Mouse (Mus musculus) midbrain, embryonic 15.5 days (tissue): ENCODE data around the gene Ston2. TPM values are rescaled to one million over a fixed set of nuclear protein-coding genes. Genes with fewer than 3 reads are reported as not detected.
A peak's percentile ranks its signal among the peaks of the same experiment; 100 is the strongest.

Source experiments
- ATAC-seq: fragments of 200-750 bp; cut with Nextera tagmentation; replicated peaks from 2 replicates; pipeline ENCODE4 v1.8.0; 2017; ENCODE audit warnings: moderate TSS enrichment
- H3K27ac ChIP-seq: fragments of 300-500 bp; sonication (generic); 2 replicates; pipeline ENCODE4 v1.5.1; 2015; ENCODE audit warnings: mild to moderate bottlenecking, inconsistent platforms
- H3K27me3 ChIP-seq: fragments of 300-500 bp; sonication (generic); replicated peaks from 2 replicates; pipeline ENCODE4 v1.6.1; 2015; ENCODE audit warnings: inconsistent platforms
- H3K36me3 ChIP-seq: fragments of 300-500 bp; sonication (generic); replicated peaks from 2 replicates; pipeline ENCODE4 v1.6.1; 2015; ENCODE audit warnings: inconsistent platforms
- H3K4me1 ChIP-seq: fragments of 300-500 bp; sonication (generic); 2 replicates; pipeline ENCODE4 v1.6.1; 2015; ENCODE audit warnings: inconsistent platforms
- H3K4me2 ChIP-seq: fragments of 300-500 bp; sonication (generic); 2 replicates; pipeline ENCODE4 v1.6.1; 2015; ENCODE audit warnings: inconsistent platforms, mild to moderate bottlenecking, moderate library complexity
- H3K4me3 ChIP-seq: fragments of 300-500 bp; sonication (generic); 2 replicates; pipeline ENCODE4 v1.5.1; 2015; ENCODE audit warnings: mild to moderate bottlenecking, inconsistent platforms
- H3K9ac ChIP-seq: fragments of 300-500 bp; sonication (generic); 2 replicates; pipeline ENCODE4 v1.6.1; 2015; ENCODE audit warnings: mild to moderate bottlenecking, inconsistent platforms
- H3K9me3 ChIP-seq: fragments of 300-500 bp; sonication (generic); 2 replicates; pipeline ENCODE4 v1.6.1; 2016; ENCODE audit warnings: inconsistent platforms
- WGBS: fragments of 180-500 bp; shearing (Covaris S2); methylation state at CpG from one replicate; pipeline ENCODE4 v1.1.7; 2015; ENCODE audit warnings: mixed read lengths; 5-methylcytosine and 5-hydroxymethylcytosine counted together
- polyA plus RNA-seq: library from polyadenylated mRNA; unstranded; fragments of >200 nt; fragmentation: Nextera tagmentation; extraction: Ambion mirVana; gene quantifications from 2 replicates; pipeline ENCODE4 v1.2.1, GENCODE M21; 2015

Gene Ston2
- polyA plus RNA-seq, 1 experiment from 2014 or later, result 5.5 TPM

GRCm38 (mm10) chr12:91738381-91738780 is 49.8 kb downstream of the Ston2 start:
- Histone ChIP-seq H3K4me3 (no peak overlapping the region), H3K27ac (no peak overlapping the region), H3K36me3 (no peaks in the 10 kb centered on the region), H3K27me3 (no peaks in the 10 kb centered on the region), H3K4me2 (no peak overlapping the region), H3K9me3 (no peaks in the 10 kb centered on the region), H3K4me1 (no peaks in the 10 kb centered on the region), H3K9ac (no peak overlapping the region)
- no peak for ATAC-seq
- WGBS, result 93% methylated on average over 4 of the region's 4 CpGs

DNA sequence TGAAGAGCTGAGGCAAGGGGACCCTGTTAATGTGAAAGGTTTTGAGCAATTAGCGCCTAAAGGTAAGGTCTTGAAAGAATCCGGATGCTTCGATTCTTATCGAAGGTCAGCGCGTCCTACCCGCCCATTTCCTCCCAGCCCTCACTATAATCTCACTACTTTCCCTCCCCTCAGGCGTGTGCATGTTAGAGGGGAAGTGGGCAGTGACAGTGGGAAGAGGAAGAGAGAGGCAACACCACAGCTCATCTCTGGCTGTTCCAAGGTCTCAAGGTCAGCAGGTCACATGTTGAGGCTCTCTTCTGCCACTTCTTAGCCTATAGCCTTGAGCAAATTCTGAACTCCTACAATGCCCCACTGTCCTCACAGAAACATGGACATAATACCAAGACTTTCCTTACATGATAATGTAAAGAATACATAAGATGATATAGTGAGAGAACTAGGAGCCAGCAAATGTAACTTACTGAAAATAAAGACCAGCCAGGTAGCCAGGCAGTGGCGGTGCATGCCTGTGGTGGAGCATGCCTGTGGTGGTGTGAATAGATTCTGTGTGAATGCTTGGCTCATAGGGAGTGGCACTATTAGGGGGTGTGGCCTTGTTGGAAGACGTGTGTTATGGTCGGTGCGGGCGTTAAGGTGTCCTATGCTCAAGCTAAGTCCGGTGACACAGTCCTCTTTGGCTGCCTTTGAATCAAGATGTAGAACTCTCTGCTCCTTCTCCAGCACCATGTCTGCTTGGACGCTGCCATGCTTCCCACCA is 51.8 kb downstream of the Ston2 start:
- Histone ChIP-seq H3K4me2 (no peak overlapping the region), H3K27me3 (no peaks in the 10 kb centered on the region), H3K27ac (no peak overlapping the region), H3K9me3 (no peaks in the 10 kb centered on the region), H3K36me3 (no peaks in the 10 kb centered on the region), H3K4me1 (no peaks in the 10 kb centered on the region), H3K9ac (no peak overlapping the region), H3K4me3 (no peak overlapping the region)
- 93% methylated on average over 15 of the region's 15 CpGs for WGBS
- no peak for ATAC-seq

DNA sequence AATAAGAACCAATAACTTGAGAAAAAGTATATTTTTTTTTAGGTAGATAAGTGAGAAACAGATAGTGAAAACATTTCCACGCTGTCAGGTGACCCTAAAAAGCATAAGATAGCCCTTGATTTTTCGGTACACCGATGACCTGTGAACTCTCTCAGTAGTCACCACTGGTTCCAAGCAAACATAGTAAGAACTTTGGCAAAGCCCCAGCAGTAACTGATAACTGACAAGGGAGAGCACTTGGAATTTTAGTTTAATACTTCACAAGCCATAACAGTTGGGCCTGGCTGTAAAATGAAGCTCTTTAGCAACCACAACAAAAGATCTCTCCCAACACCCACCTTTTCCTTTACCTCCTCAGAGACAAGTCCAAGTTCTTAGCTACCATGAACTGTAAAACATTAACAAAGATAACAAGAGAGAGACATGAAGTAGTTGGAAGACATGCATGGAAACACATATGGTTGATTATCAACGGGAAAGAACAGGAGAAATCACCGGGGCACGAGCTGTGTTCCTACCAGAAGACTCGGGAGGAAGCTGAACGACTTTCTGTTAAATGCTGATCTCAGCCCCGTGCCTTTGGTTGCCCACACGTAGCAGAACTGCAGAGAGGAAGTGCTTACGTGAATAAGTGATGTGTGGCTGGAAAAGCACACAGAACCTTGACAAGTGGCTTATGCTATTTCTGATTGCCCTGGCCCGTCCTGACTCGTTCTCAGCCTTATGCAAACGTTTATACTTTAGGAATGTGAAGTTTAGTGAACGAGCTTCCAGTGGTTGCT is 53.8 kb downstream of the Ston2 start:
- 88% methylated on average over 15 of the region's 15 CpGs for WGBS
- Histone ChIP-seq H3K9ac (no peak overlapping the region), H3K27ac (no peak overlapping the region)

GRCm38 (mm10) chr12:91732729-91733448 is 55.3 kb downstream of the Ston2 start:
- Histone ChIP-seq H3K27me3 (no peaks in the 10 kb centered on the region), H3K27ac (no peak overlapping the region), H3K4me1 (no peaks in the 10 kb centered on the region), H3K9me3 (no peaks in the 10 kb centered on the region), H3K36me3 (no peaks in the 10 kb centered on the region), H3K4me3 (no peak overlapping the region), H3K4me2 (no peak overlapping the region), H3K9ac (no peak overlapping the region)
- peak; percentile 78 for ATAC-seq
- WGBS, result 72% methylated on average over 6 of the region's 6 CpGs

More for the DNA sequence above, 53.8 kb downstream of the Ston2 start:
- no peak for ATAC-seq
- H3K27me3 ChIP-seq, result no peaks in the 10 kb centered on the region
- H3K36me3 ChIP-seq, result no peaks in the 10 kb centered on the region
- H3K4me3 ChIP-seq, result no peak overlapping the region
- H3K4me1 ChIP-seq, result no peaks in the 10 kb centered on the region
- no peak overlapping the region for H3K4me2 ChIP-seq
- no peaks in the 10 kb centered on the region for H3K9me3 ChIP-seq

- no peaks in the 10 kb centered on the region for H3K9me3 ChIP-seq
- no peak overlapping the region for H3K9ac ChIP-seq
- WGBS, result 85% methylated on average over 7 of the region's 7 CpGs
- no peaks in the 10 kb centered on the region for H3K4me1 ChIP-seq
- H3K27ac ChIP-seq, result no peak overlapping the region
- H3K27me3 ChIP-seq, result no peaks in the 10 kb centered on the region
- no peak for ATAC-seq
- H3K4me2 ChIP-seq, result no peak overlapping the region
- H3K36me3 ChIP-seq, result no peaks in the 10 kb centered on the region
- no peak overlapping the region for H3K4me3 ChIP-seq
These were observed 62.0 kb downstream of the Ston2 start for GRCm38 (mm10) chr12:91726202-91726601.

DNA sequence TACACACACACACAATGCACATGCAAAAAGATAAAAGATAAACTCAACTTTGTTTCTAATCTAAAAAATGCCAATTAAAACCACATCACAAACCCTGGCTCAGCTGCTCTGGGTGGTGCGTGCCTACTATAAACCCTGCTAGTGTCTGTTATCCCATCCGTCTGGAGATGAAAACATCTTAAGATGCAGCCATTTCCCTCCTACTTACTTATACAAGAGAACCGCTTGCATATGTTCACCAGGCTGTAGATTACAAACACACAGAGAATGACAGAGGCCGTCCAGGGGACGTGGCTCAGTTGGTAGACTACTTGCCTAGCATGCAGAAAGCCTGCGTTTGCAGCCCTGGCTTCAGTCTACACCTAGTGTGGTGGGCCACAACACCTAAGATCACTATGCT is 64.3 kb downstream of the Ston2 start:
- no peaks in the 10 kb centered on the region for H3K4me1 ChIP-seq
- no peak overlapping the region for H3K4me2 ChIP-seq
- H3K9me3 ChIP-seq, result no peaks in the 10 kb centered on the region
- H3K4me3 ChIP-seq, result no peak overlapping the region
- H3K36me3 ChIP-seq, result no peaks in the 10 kb centered on the region
- no peak overlapping the region for H3K27ac ChIP-seq
- H3K27me3 ChIP-seq, result no peaks in the 10 kb centered on the region
- 82% methylated on average over 6 of the region's 6 CpGs for WGBS
- H3K9ac ChIP-seq, result no peak overlapping the region
- ATAC-seq, result no peak

DNA sequence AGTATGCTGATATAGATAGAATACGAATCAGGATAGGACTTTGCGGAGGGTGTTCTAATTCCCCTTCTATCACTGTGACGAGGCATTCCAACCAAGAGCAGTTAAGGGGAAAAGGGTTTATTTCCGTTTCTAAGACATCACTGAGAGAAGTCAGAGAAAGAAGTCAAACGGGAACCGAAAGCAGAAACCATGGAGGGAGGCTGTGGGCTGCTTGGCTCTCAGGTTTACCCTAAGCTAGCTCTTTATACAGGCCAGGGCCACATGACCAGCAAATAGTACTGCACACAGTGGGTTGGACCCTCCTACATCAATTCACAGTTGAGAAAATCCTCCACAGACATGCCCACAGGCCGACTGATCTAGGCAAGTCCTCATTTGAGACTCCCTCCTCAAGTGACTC is 69.1 kb downstream of the Ston2 start:
- no peaks in the 10 kb centered on the region for H3K36me3 ChIP-seq
- H3K9me3 ChIP-seq, result no peaks in the 10 kb centered on the region
- no peak overlapping the region for H3K27ac ChIP-seq
- H3K4me1 ChIP-seq, result no peaks in the 10 kb centered on the region
- ATAC-seq, result no peak
- 86% methylated on average over 7 of the region's 7 CpGs for WGBS
- H3K9ac ChIP-seq, result no peak overlapping the region
- H3K27me3 ChIP-seq, result no peaks in the 10 kb centered on the region
- H3K4me3 ChIP-seq, result no peak overlapping the region
- no peak overlapping the region for H3K4me2 ChIP-seq

GRCm38 (mm10) chr12:91715686-91716085 is 72.5 kb downstream of the Ston2 start:
- Histone ChIP-seq H3K9me3 (no peaks in the 10 kb centered on the region), H3K4me1 (no peaks in the 10 kb centered on the region), H3K4me3 (no peak overlapping the region), H3K36me3 (no peaks in the 10 kb centered on the region), H3K4me2 (no peak overlapping the region), H3K27ac (no peak overlapping the region), H3K27me3 (no peaks in the 10 kb centered on the region), H3K9ac (no peak overlapping the region)
- 71% methylated on average over 6 of the region's 6 CpGs for WGBS
- no peak for ATAC-seq

GRCm38 (mm10) chr12:91713358-91713757 is 74.8 kb downstream of the Ston2 start:
- Histone ChIP-seq H3K4me1 (no peaks in the 10 kb centered on the region), H3K9ac (no peak overlapping the region), H3K27me3 (no peaks in the 10 kb centered on the region), H3K4me2 (no peak overlapping the region), H3K4me3 (no peak overlapping the region), H3K27ac (no peak overlapping the region), H3K36me3 (no peaks in the 10 kb centered on the region), H3K9me3 (no peaks in the 10 kb centered on the region)
- no peak for ATAC-seq
- 89% methylated on average over 7 of the region's 7 CpGs for WGBS

DNA sequence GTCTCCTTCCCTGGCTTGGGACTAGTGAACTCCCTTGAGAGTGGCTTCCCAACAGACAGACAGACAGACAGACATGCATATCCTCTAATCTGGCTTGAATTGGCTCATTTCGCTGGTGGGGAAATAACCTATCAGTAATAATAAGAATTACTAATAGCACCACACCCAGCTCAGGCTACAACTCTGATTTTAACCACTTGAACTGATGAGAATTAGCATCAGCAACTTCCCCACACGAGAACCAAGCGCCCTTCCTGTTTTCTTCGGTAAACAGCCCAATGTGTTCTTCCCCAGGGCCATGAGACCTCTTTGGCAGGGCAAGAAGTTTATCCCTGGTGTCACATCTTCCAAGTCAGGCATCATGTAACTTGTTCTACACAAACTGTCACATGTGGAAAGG is 76.5 kb downstream of the Ston2 start:
- Histone ChIP-seq H3K9ac (no peak overlapping the region), H3K27ac (no peak overlapping the region), H3K4me2 (no peak overlapping the region), H3K27me3 (no peaks in the 10 kb centered on the region), H3K36me3 (no peaks in the 10 kb centered on the region), H3K9me3 (no peaks in the 10 kb centered on the region), H3K4me3 (no peak overlapping the region), H3K4me1 (no peaks in the 10 kb centered on the region)
- ATAC-seq, result no peak
- 92% methylated on average over 4 of the region's 4 CpGs for WGBS

DNA sequence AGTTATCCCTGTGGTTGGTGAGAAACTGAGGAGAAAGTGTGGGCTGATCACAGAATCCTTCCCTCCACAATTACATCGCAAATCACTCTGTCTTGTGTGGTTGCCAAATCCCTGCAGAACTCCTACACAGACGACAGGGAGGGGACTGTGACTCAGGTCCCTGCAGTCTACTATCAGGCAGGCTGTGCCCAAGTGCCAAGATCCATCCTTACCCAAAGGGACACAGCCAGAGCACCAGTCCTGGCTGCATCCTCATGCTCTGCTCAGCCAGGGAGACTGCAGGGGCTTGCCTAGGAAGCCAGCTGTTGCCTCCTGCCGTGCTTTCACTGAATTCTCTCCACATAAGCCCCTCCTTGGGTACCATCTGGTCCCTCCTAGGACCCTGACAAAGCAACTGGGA is 77.3 kb downstream of the Ston2 start:
- Histone ChIP-seq H3K27ac (no peak overlapping the region), H3K9ac (no peak overlapping the region), H3K27me3 (no peaks in the 10 kb centered on the region), H3K4me1 (no peaks in the 10 kb centered on the region), H3K4me2 (no peak overlapping the region), H3K4me3 (no peak overlapping the region), H3K9me3 (no peaks in the 10 kb centered on the region), H3K36me3 (no peaks in the 10 kb centered on the region)
- 34% methylated on average over 3 of the region's 3 CpGs for WGBS
- no peak for ATAC-seq

DNA sequence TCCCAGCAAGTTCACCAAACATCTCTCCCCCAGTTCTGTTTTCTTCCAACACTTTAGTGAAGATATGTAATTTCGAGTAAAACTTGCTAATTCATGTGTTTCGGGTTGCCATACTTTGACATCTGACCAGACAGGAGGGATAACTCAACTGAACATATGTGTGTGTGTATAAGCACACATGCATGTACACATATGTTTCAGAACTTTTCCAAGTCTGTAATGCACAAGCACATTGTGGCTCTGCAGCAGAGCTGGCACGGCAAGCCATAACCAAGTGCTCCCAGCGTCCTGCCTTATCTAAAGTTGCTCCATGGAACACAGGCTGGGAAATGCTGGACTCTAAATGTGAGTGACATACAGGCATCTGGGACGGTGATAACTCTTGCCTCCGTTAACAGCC is 78.6 kb downstream of the Ston2 start:
- Histone ChIP-seq H3K9ac (no peak overlapping the region), H3K4me3 (no peak overlapping the region), H3K9me3 (no peaks in the 10 kb centered on the region), H3K27me3 (no peaks in the 10 kb centered on the region), H3K27ac (no peak overlapping the region), H3K36me3 (no peaks in the 10 kb centered on the region), H3K4me2 (no peak overlapping the region), H3K4me1 (no peaks in the 10 kb centered on the region)
- WGBS, result 88% methylated on average over 6 of the region's 6 CpGs
- ATAC-seq, result no peak
